Mouse (Mus musculus): ENCODE measurements around the gene Pbx1.

GRCm38 (mm10) chr1:168291643-168292040 is 140.4 kb downstream of the Pbx1 start:
- TF ChIP-seq CTCF (conservative IDR thresholded peaks at IDR 0.05; ENCODE audit: insufficient read depth, insufficient read length, low read depth, low read length) (no peak), POLR2A (IDR thresholded peaks at IDR 0.05; ENCODE audit: low read depth, low read length) (no peak)
